Mouse (Mus musculus): ENCODE results near the gene Gpr176. TPM values are rescaled to one million over a fixed set of nuclear protein-coding genes. Genes with fewer than 3 reads are reported as not detected.

Gene Gpr176
- polyA plus RNA-seq, 1 experiment from 2014 or later = 0.08 TPM

DNA sequence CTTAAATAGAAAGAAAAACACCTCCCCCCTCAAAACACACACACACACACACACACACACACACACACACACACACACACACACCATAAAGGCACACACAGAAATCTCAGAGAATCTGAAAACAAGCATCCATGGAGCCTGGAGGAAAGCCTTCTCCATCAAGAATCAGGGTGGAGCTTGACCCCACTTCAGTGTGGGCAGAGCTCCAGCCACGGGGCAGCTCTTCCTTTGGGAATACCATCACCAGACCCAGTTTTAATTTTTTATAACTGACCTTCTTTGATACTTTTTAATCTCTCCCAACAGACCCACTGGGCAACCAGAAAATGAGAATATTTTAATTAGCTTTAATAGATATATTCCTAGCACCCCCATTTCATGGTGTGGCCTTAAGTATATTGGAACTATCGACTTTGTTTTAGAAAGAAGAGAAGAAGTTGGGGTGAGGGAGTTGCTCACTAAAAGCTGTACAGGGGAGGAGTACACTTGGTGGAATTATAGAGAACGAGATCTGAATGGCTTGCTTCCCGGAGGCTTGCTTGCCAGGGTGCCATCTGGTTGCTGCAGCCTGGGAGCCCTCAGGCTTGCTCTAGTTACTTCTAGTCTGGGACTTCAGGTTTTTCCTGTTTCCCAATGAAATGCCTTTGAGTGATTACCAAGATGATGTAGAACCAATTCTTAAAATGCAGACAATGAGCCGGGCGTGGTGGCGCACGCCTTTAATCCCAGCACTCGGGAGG is 84.7 kb downstream of the Gpr176 start:
- WGBS = 86% methylated on average over 9 of the region's 9 CpGs
- Histone ChIP-seq H3K4me1 (ENCODE audit: control insufficient read depth, insufficient read depth, low read length) (no peaks in the 10 kb centered on the region), H3K4me2 (ENCODE audit: low read depth, severe bottlenecking) (no peak overlapping the region), H3K27ac (replicated peaks; ENCODE audit: low read depth, low read length) (no peak overlapping the region), H3K9ac (ENCODE audit: low read length) (no peak overlapping the region), H3K36me3 (ENCODE audit: control insufficient read depth, insufficient read depth, low read length) (no peaks in the 10 kb centered on the region), H3K27me3 (ENCODE audit: control insufficient read depth, insufficient read depth, low read length) (no peaks in the 10 kb centered on the region), H3K9me3 (ENCODE audit: control insufficient read depth, low read length) (no peaks in the 10 kb centered on the region), H3K4me3 (ENCODE audit: low read depth, low read length) (no peak overlapping the region)
- DNase-seq (ENCODE audit: low spot score) (no peak), ATAC-seq (ENCODE audit: insufficient number of reproducible peaks, low FRiP score, low TSS enrichment, low read depth) (no peak)

DNA sequence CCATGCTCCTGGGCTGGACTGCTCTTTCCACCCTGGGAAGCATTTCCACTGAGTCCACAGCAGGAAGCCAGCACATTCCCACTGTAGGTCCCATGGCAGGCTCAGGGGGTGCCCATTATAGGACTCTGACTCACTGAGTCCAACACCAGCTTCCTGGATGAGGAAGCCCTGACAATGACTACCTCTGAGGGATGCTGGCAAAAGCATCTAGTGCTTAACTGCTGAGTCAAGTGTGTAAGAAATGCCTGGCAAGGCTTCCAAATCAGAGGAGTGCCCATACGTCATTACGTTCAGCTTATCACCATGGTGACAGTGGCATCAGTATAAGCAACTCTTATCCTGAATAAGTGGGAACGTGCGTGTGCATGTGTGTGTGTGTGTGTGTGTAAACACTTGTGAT is 85.5 kb downstream of the Gpr176 start:
- no peak overlapping the region for H3K27ac ChIP-seq (replicated peaks; ENCODE audit: low read depth, low read length)
- H3K4me1 ChIP-seq (ENCODE audit: control insufficient read depth, insufficient read depth, low read length) = no peaks in the 10 kb centered on the region
- no peak overlapping the region for H3K4me3 ChIP-seq (ENCODE audit: low read depth, low read length)
- ATAC-seq (ENCODE audit: insufficient number of reproducible peaks, low FRiP score, low TSS enrichment, low read depth) = no peak
- DNase-seq (ENCODE audit: low spot score) = no peak
- no peaks in the 10 kb centered on the region for H3K9me3 ChIP-seq (ENCODE audit: control insufficient read depth, low read length)
- H3K27me3 ChIP-seq (ENCODE audit: control insufficient read depth, insufficient read depth, low read length) = no peaks in the 10 kb centered on the region
- no peak overlapping the region for H3K9ac ChIP-seq (ENCODE audit: low read length)
- no peak overlapping the region for H3K4me2 ChIP-seq (ENCODE audit: low read depth, severe bottlenecking)
- no peaks in the 10 kb centered on the region for H3K36me3 ChIP-seq (ENCODE audit: control insufficient read depth, insufficient read depth, low read length)
- 88% methylated on average over 4 of the region's 4 CpGs for WGBS

DNA sequence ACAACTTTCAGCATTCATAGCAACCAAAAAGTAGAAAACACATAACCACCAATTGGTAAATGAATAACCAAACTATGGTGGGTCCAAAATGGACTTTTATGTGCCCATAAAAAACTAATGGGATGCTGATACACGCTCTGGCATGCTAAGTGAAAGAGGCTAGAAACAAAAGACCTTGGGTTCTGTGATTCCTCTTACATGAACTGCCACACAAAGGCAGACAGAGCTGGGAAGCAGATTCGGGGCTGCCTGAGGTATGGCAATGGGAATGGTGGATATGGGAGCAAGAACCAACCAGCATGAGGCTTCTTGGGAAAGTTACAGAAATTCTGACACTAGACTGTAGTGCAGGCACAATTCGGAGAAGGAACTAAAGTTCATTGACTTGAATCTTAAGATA is 90.8 kb downstream of the Gpr176 start:
- no peaks in the 10 kb centered on the region for H3K36me3 ChIP-seq (ENCODE audit: control insufficient read depth, insufficient read depth, low read length)
- no peak overlapping the region for H3K9ac ChIP-seq (ENCODE audit: low read length)
- ATAC-seq (ENCODE audit: insufficient number of reproducible peaks, low FRiP score, low TSS enrichment, low read depth) = no peak
- no peak overlapping the region for H3K4me3 ChIP-seq (ENCODE audit: low read depth, low read length)
- DNase-seq (ENCODE audit: low spot score) = no peak
- H3K9me3 ChIP-seq (ENCODE audit: control insufficient read depth, low read length) = no peaks in the 10 kb centered on the region
- no peak overlapping the region for H3K27ac ChIP-seq (replicated peaks; ENCODE audit: low read depth, low read length)
- no peaks in the 10 kb centered on the region for H3K27me3 ChIP-seq (ENCODE audit: control insufficient read depth, insufficient read depth, low read length)
- 75% methylated on average over 3 of the region's 3 CpGs for WGBS
- H3K4me2 ChIP-seq (ENCODE audit: low read depth, severe bottlenecking) = no peak overlapping the region
- H3K4me1 ChIP-seq (ENCODE audit: control insufficient read depth, insufficient read depth, low read length) = no peaks in the 10 kb centered on the region

DNA sequence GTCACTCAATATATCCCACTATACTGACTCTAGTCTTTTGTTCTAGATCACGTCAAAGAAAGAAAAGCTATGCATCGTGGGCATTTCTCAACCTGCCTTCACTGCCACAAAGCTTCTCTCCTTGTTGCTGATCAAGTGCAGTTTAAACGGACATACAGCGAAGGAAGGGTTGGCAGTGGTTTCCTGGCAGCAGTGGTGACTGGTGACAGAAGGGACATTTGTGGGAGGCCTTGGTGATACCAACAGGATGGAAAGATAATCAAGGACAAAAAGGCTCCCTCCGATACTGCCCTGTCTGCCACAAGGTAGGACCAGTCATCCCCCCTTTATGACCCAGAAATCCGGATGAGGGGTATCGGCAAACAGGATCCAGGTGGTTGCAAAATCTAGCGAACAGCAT is 95.0 kb downstream of the Gpr176 start:
- ATAC-seq (ENCODE audit: insufficient number of reproducible peaks, low FRiP score, low TSS enrichment, low read depth) = no peak
- no peak for DNase-seq (ENCODE audit: low spot score)

DNA sequence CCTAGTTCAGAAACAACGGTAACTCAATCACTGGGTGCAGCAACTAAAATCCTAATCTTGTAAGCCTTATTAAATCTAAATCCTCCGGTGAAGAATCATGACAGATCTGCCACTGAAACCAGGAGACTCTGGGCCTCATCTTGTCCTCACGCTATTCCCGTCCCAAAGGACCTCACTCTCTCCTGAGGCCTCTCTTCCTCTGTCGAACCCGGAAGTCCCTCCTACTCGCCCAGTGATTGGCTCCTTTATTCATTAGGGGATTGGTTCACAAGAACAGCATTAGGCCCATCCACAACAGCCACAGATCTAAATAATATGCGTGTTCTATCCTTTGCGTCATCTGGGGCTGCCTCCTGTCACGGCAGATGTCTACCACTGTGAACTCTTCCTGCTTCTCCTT is 101.6 kb downstream of the Gpr176 start:
- H3K27me3 ChIP-seq (ENCODE audit: control insufficient read depth, insufficient read depth, low read length) = no peaks in the 10 kb centered on the region
- no peak overlapping the region for H3K4me2 ChIP-seq (ENCODE audit: low read depth, severe bottlenecking)
- no peaks in the 10 kb centered on the region for H3K36me3 ChIP-seq (ENCODE audit: control insufficient read depth, insufficient read depth, low read length)
- WGBS = 90% methylated on average over 10 of the region's 10 CpGs
- no peak overlapping the region for H3K27ac ChIP-seq (replicated peaks; ENCODE audit: low read depth, low read length)
- no peaks in the 10 kb centered on the region for H3K9me3 ChIP-seq (ENCODE audit: control insufficient read depth, low read length)
- H3K4me1 ChIP-seq (ENCODE audit: control insufficient read depth, insufficient read depth, low read length) = no peaks in the 10 kb centered on the region
- H3K9ac ChIP-seq (ENCODE audit: low read length) = no peak overlapping the region
- ATAC-seq (ENCODE audit: insufficient number of reproducible peaks, low FRiP score, low TSS enrichment, low read depth) (no peak), DNase-seq (ENCODE audit: low spot score) (no peak)
- H3K4me3 ChIP-seq (ENCODE audit: low read depth, low read length) = no peak overlapping the region

More for the DNA sequence above, 95.0 kb downstream of the Gpr176 start:
- H3K9me3 ChIP-seq (ENCODE audit: control insufficient read depth, low read length) = no peaks in the 10 kb centered on the region
- H3K36me3 ChIP-seq (ENCODE audit: control insufficient read depth, insufficient read depth, low read length) = no peaks in the 10 kb centered on the region
- no peak overlapping the region for H3K27ac ChIP-seq (replicated peaks; ENCODE audit: low read depth, low read length)
- 91% methylated on average over 8 of the region's 8 CpGs for WGBS
- H3K4me1 ChIP-seq (ENCODE audit: control insufficient read depth, insufficient read depth, low read length) = no peaks in the 10 kb centered on the region
- H3K9ac ChIP-seq (ENCODE audit: low read length) = no peak overlapping the region
- no peak overlapping the region for H3K4me3 ChIP-seq (ENCODE audit: low read depth, low read length)
- H3K27me3 ChIP-seq (ENCODE audit: control insufficient read depth, insufficient read depth, low read length) = no peaks in the 10 kb centered on the region
- H3K4me2 ChIP-seq (ENCODE audit: low read depth, severe bottlenecking) = no peak overlapping the region

DNA sequence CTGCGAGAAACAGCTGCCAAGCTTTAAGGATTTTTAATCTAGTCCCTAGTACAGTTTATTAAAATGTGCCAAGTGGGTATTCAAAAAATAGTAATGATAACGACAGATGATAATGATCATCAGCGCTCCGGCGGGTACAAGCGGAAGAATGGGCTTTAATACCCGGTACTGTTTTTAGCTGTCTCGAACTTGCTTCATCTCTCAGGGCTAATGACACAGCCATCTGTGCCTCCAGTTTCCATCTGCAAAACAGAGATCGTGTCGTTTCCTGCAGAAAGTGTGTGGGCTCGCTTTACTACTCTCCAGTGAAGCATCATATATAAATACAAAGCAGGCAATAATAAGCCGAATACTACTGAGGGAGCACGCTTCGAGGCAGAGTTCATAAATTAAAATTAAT is 103.0 kb downstream of the Gpr176 start:
- no peaks in the 10 kb centered on the region for H3K36me3 ChIP-seq (ENCODE audit: control insufficient read depth, insufficient read depth, low read length)
- DNase-seq (ENCODE audit: low spot score) = no peak
- H3K27me3 ChIP-seq (ENCODE audit: control insufficient read depth, insufficient read depth, low read length) = no peaks in the 10 kb centered on the region
- no peak overlapping the region for H3K9ac ChIP-seq (ENCODE audit: low read length)
- no peak overlapping the region for H3K4me3 ChIP-seq (ENCODE audit: low read depth, low read length)
- H3K4me1 ChIP-seq (ENCODE audit: control insufficient read depth, insufficient read depth, low read length) = no peaks in the 10 kb centered on the region
- no peaks in the 10 kb centered on the region for H3K9me3 ChIP-seq (ENCODE audit: control insufficient read depth, low read length)
- ATAC-seq (ENCODE audit: insufficient number of reproducible peaks, low FRiP score, low TSS enrichment, low read depth) = no peak
- H3K27ac ChIP-seq (replicated peaks; ENCODE audit: low read depth, low read length) = no peak overlapping the region
- 80% methylated on average over 14 of the region's 14 CpGs for WGBS
- no peak overlapping the region for H3K4me2 ChIP-seq (ENCODE audit: low read depth, severe bottlenecking)

DNA sequence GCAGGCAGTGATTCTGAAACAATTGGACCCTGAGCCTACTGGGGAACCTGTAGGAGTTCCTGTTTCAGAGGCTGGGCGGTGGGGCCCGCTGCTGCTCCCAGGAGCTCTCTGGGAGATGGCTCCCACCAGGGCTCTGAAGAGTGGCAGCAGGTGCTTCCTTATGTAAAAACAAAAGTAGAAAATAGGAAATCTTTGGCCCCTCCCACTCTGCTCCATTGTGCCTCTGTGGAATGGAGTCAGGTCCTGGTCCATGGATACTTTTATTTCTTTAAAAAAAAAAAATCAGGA is 109.4 kb downstream of the Gpr176 start:
- no peaks in the 10 kb centered on the region for H3K4me1 ChIP-seq (ENCODE audit: control insufficient read depth, insufficient read depth, low read length)
- DNase-seq (ENCODE audit: low spot score) (no peak), ATAC-seq (ENCODE audit: insufficient number of reproducible peaks, low FRiP score, low TSS enrichment, low read depth) (no peak)
- H3K27ac ChIP-seq (replicated peaks; ENCODE audit: low read depth, low read length) = no peak overlapping the region
- no peak overlapping the region for H3K4me3 ChIP-seq (ENCODE audit: low read depth, low read length)
- H3K4me2 ChIP-seq (ENCODE audit: low read depth, severe bottlenecking) = no peak overlapping the region
- 61% methylated on average over 2 of the region's 2 CpGs for WGBS
- H3K9me3 ChIP-seq (ENCODE audit: control insufficient read depth, low read length) = no peaks in the 10 kb centered on the region
- no peaks in the 10 kb centered on the region for H3K27me3 ChIP-seq (ENCODE audit: control insufficient read depth, insufficient read depth, low read length)
- H3K9ac ChIP-seq (ENCODE audit: low read length) = no peak overlapping the region
- H3K36me3 ChIP-seq (ENCODE audit: control insufficient read depth, insufficient read depth, low read length) = no peaks in the 10 kb centered on the region

DNA sequence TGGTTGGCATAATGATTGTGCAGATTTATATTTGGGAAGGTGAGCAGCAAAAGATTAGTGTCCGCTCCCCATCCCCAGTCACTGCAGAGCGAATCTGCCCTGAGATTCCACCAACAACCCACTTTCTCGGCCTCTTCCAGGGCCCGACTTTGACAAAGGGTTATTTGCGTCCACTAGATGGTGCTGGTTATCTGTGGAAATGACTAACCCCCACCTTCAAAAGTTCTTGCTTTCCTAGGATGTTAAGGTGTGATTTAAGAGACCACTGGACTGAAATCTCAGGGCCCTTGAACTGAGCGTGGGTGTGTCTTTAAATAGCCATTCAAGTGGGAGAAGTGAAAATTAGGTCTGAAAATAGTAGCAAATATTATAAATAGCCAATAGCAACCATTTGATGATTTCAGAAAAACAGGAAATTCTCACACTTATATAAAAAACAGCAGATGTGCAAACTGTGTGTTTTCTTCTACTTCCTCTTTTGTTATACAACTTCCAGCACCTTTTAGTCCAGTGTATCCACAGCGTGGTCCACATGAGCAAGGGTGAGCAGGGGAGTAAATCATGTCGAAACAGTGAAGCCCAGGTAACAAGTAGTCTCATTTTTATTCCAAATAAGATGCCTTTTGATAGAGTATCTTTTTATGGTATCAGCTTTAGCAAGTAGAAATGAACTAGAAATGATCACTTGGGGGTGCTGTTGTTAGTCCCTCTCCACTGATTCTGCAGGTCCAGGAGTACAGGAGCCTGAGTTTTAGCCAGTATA is 109.9 kb downstream of the Gpr176 start:
- H3K9ac ChIP-seq (ENCODE audit: low read length) = no peak overlapping the region
- H3K4me1 ChIP-seq (ENCODE audit: control insufficient read depth, insufficient read depth, low read length) = no peaks in the 10 kb centered on the region
- H3K9me3 ChIP-seq (ENCODE audit: control insufficient read depth, low read length) = no peaks in the 10 kb centered on the region
- H3K36me3 ChIP-seq (ENCODE audit: control insufficient read depth, insufficient read depth, low read length) = no peaks in the 10 kb centered on the region
- H3K27me3 ChIP-seq (ENCODE audit: control insufficient read depth, insufficient read depth, low read length) = no peaks in the 10 kb centered on the region
- H3K4me2 ChIP-seq (ENCODE audit: low read depth, severe bottlenecking) = no peak overlapping the region
- ATAC-seq (ENCODE audit: insufficient number of reproducible peaks, low FRiP score, low TSS enrichment, low read depth) (no peak), DNase-seq (ENCODE audit: low spot score) (peak; percentile 63)
- H3K27ac ChIP-seq (replicated peaks; ENCODE audit: low read depth, low read length) = no peak overlapping the region
- no peak overlapping the region for H3K4me3 ChIP-seq (ENCODE audit: low read depth, low read length)
- 23% methylated on average over 8 of the region's 8 CpGs for whole genome bisulfite sequencing
